19 mouse cellular contexts compared by ENCODE assay signal in the genomic region with DNA sequence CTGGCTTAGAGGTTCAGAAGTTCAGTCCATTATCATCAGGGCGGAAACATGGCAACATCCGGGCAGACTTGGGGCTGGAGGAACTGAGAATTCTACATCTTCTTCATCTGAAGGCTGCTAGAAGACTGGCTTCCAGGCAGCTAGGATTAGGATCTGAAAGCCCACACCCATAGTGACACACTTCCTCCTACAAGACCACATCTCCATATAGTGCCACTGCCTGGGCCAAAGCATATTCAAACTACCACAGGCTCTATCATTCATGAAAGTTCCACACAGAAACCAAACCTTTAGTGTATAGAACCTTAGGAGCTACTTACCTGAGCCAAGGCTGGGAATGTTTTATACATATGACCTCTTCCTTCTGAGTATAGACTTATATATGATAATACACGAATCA.
A peak's percentile ranks its signal among the peaks of the same experiment; 100 is the strongest.
DNase-seq lines count a peak whose midpoint lies in the region; ATAC-seq and TF ChIP-seq lines count a peak whose summit lies in the region.
"Had no signal": no experiment of that assay in that cellular context is flagged by ENCODE, and none has a peak within 500 bp of the region (broad histone marks: within the 10 kb centered on the region; RNA-seq: fewer than 3 reads in every experiment).

No protein-coding gene starts in this region.

- in situ Hi-C loops in CH12.LX (cut with MboI; ENCODE audit: low pct_ligation_motif_present, low pct_unique_long_range_greater_than_20kb, low sequenced_read_pairs): loop anchor here (5.0 kb wide), 1 partner anchor 33 kb away; no protein-coding TSS in a partner anchor

- TF ChIP-seq CTCF in liver, adult 2 months (IDR thresholded peaks at IDR 0.05; ENCODE audit: low read depth, low read length): no peak
- no peak for TF ChIP-seq CTCF in CH12.LX (conservative IDR thresholded peaks at IDR 0.05 in 1 of 2, IDR thresholded peaks at IDR 0.05 in 1 of 2; ENCODE audit: low read depth in 2 of 2, low read length in 2 of 2)

- no peak for DNase-seq in liver, adult 2 months (ENCODE audit: extremely low read depth, low read depth, low spot score)
- DNase-seq in liver (no peak), CH12.LX (ENCODE audit: extremely low read depth) (peak; percentile 27)
- DNase-seq in right cerebral cortex, postnatal 25 days: no peak
- DNase-seq in frontal cortex, postnatal 10 days (ENCODE audit: low spot score in 2 of 2): no peak
- DNase-seq in cerebellum, postnatal 4 days (ENCODE audit: low spot score in 2 of 2): no peak
- DNase-seq: adrenal gland, adult 8-10 months; adrenal gland, postnatal 36 days; cerebellum, adult 2 months; cerebellum, postnatal 10 days; gastrocnemius, postnatal 10 days; heart, adult 2 months; heart, postnatal 14 days had no signal

- no peaks in the 10 kb centered on the region for H3K79me2 ChIP-seq in liver, adult 2 months (ENCODE audit: control insufficient read depth, insufficient read depth, low read length)
- no peaks in the 10 kb centered on the region for H3K79me2 ChIP-seq in CH12.LX (replicated peaks; ENCODE audit: control insufficient read depth, extremely low read depth, insufficient read depth, poor library complexity, severe bottlenecking)

- H3K4me3 ChIP-seq in liver, adult 2 months (ENCODE audit: insufficient read depth, low read depth, low read length): no peak overlapping the region
- H3K4me3 ChIP-seq in CH12.LX (replicated peaks in 1 of 3; ENCODE audit: low read depth in 2 of 3, low read length in 2 of 3, poor library complexity in 1 of 3): no peak overlapping the region
- H3K4me3 ChIP-seq: embryonic facial prominence, embryonic 12.5 days; forebrain, embryonic 15.5 days; heart, adult 2 months; heart, embryonic 15.5 days; hindbrain, embryonic 13.5 days had no signal

- no peak overlapping the region for H3K4me2 ChIP-seq in CH12.LX (ENCODE audit: insufficient read depth, low read depth, poor library complexity, severe bottlenecking)
- H3K4me2 ChIP-seq: embryonic facial prominence, embryonic 12.5 days; forebrain, embryonic 15.5 days; heart, embryonic 11.5 days; heart, embryonic 15.5 days; hindbrain, embryonic 13.5 days had no signal

- H3K27ac ChIP-seq in liver, adult 2 months (replicated peaks; ENCODE audit: insufficient read depth, low read depth, low read length): peak overlapping the region; percentile 90
- H3K27ac ChIP-seq in CH12.LX (ENCODE audit: insufficient read depth, low read depth): no peak overlapping the region
- H3K27ac ChIP-seq: embryonic facial prominence, embryonic 12.5 days; forebrain, embryonic 15.5 days; heart, adult 2 months; heart, embryonic 15.5 days; hindbrain, embryonic 13.5 days had no signal

- 78% methylated on average over 3 of the region's 3 CpGs for WGBS in liver, adult 2 months

- H3K9ac ChIP-seq in liver, adult 2 months (ENCODE audit: low read depth, low read length): no peak overlapping the region
- H3K9ac ChIP-seq in CH12.LX (ENCODE audit: insufficient read depth, low read depth): no peak overlapping the region
- H3K9ac ChIP-seq: embryonic facial prominence, embryonic 12.5 days; forebrain, embryonic 15.5 days; heart, embryonic 15.5 days; hindbrain, embryonic 13.5 days had no signal

- TF ChIP-seq EP300 in CH12.LX (IDR thresholded peaks at IDR 0.05; ENCODE audit: low read length): no peak

- no peak for TF ChIP-seq RAD21 in CH12.LX (IDR thresholded peaks at IDR 0.05; ENCODE audit: low read depth, low read length)

- H3K9me3 ChIP-seq in CH12.LX (replicated peaks; ENCODE audit: low read length): no peaks in the 10 kb centered on the region
- H3K9me3 ChIP-seq: embryonic facial prominence, embryonic 12.5 days; forebrain, embryonic 15.5 days; heart, embryonic 15.5 days; hindbrain, embryonic 13.5 days had no signal

- no peak for TF ChIP-seq POLR2A in liver, adult 2 months (IDR thresholded peaks at IDR 0.05; ENCODE audit: extremely low read depth, insufficient read depth, low read length)
- TF ChIP-seq POLR2A in CH12.LX (IDR thresholded peaks at IDR 0.05; ENCODE audit: low read depth, low read length): no peak

- dilution Hi-C loops in CH12.LX (cut with MboI; ENCODE audit: extremely low pct_ligation_motif_present, extremely low pct_unique_long_range_greater_than_20kb, low sequenced_read_pairs): no loop called here

- H3K27me3 ChIP-seq in liver, adult 2 months (ENCODE audit: control insufficient read depth, insufficient read depth, low read length): no peaks in the 10 kb centered on the region
- H3K27me3 ChIP-seq in CH12.LX (replicated peaks): no peaks in the 10 kb centered on the region
- H3K27me3 ChIP-seq: embryonic facial prominence, embryonic 12.5 days; forebrain, embryonic 15.5 days; heart, embryonic 15.5 days; hindbrain, embryonic 13.5 days had no signal

- H3K4me1 ChIP-seq in liver, adult 2 months (ENCODE audit: control insufficient read depth, insufficient read depth, low read length): peaks cover 19% of the 10 kb centered on the region
- peaks cover 0 to 12% of the 10 kb centered on the region in 2 experiments; a peak in 2 of 4 replicates for H3K4me1 ChIP-seq in CH12.LX (ENCODE audit: control insufficient read depth in 1 of 2, insufficient read depth in 2 of 2)

- ATAC-seq in megakaryocyte progenitor cell, adult 5-6 weeks (replicated peaks; ENCODE audit: poor library complexity): peak; percentile 51
- ATAC-seq: forebrain, embryonic 15.5 days had no signal

- no peaks in the 10 kb centered on the region for H3K36me3 ChIP-seq in liver, adult 2 months (ENCODE audit: control insufficient read depth, insufficient read depth, low read length)
- no peaks in the 10 kb centered on the region for H3K36me3 ChIP-seq in CH12.LX (replicated peaks in 1 of 2; ENCODE audit: control insufficient read depth in 1 of 2, insufficient read depth in 1 of 2, low read length in 1 of 2)
- H3K36me3 ChIP-seq: embryonic facial prominence, embryonic 12.5 days; forebrain, embryonic 15.5 days; heart, embryonic 15.5 days; hindbrain, embryonic 13.5 days had no signal

TF ChIP-seq in CH12.LX, 34 proteins besides CTCF, POLR2A, EP300 and RAD21:
- TF ChIP-seq GABPA (IDR thresholded peaks at IDR 0.05; ENCODE audit: insufficient replicate concordance, low read depth, low read length): no peak
- no peak for TF ChIP-seq ZNF384 (IDR thresholded peaks at IDR 0.05; ENCODE audit: low read depth, low read length)
- TF ChIP-seq MAZ (IDR thresholded peaks at IDR 0.05; ENCODE audit: low read depth, low read length): no peak
- no peak for TF ChIP-seq RCOR1 (conservative IDR thresholded peaks at IDR 0.05; ENCODE audit: low read depth, low read length)
- TF ChIP-seq KAT2A (IDR thresholded peaks at IDR 0.05; ENCODE audit: insufficient replicate concordance, low read length): no peak
- no peak for TF ChIP-seq UBTF (IDR thresholded peaks at IDR 0.05; ENCODE audit: low read depth, low read length)
- TF ChIP-seq JUN (IDR thresholded peaks at IDR 0.05; ENCODE audit: insufficient read depth, low read depth, low read length): no peak
- no peak for TF ChIP-seq MXI1 (IDR thresholded peaks at IDR 0.05; ENCODE audit: low read depth, low read length)
- no peak for TF ChIP-seq MAFK (IDR thresholded peaks at IDR 0.05; ENCODE audit: insufficient replicate concordance, low read length)
- TF ChIP-seq ELF1 (IDR thresholded peaks at IDR 0.05; ENCODE audit: low read depth, low read length): no peak
- no peak for TF ChIP-seq TCF12 (IDR thresholded peaks at IDR 0.05; ENCODE audit: low read depth, low read length)
